Mouse (Mus musculus) MEL-GATA-1-ER (cell line): ENCODE measurements at regions not wholly inside any gene's neighbourhood (a gene's known extent, or its start where the extent isn't known, plus 50 kb on each side); places are given as distances from the start of the nearest gene placed in this dataset.

Experiments used
- DNase-seq: peaks from one replicate; pipeline ENCODE4 v3.0.0-alpha.2; 2012; ENCODE audit warnings: low read depth; ENCODE audit errors: extremely low read depth

DNA sequence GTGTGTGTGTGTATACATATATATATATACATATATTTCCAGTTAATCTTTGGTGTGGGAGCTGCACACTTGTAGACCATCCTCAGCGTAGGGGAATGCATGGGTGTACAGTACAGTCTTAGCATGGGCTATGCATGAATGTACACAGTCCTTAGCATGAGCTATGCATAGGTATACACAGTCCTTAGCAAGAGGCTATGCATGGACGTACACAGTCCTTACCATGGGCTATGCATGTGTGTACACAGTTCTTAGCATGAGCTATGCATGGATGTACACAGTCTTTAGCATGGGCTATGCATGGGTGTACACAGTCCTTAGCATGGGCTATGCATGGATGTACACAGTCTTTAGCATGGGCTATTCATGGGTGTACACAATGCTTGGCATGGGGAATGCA, 70.5 kb downstream of the Rchy1 start:
- no peak for DNase-seq

DNA sequence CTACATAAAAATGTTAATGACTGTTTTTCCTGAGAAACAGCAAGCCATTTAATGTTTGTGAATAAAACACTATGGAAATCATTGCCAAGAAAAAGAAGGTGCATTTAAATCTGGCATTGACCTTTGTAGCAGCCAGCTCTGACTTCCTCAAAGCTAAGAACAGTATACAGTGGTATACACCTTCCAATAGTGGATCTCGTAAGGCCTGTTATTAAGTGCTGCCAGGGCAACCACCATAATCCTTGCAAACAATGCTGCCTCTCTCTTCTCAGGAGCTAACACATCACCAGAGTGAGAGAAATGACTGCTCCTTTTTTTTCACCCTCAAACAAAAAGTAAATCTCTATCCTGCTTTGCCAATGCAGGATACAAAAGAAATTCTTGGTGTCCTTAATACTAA, 81.1 kb downstream of the Rchy1 start:
- DNase-seq: no peak

- no peak for DNase-seq
Measured at GRCm38 (mm10) chr5:91880231-91880630, 82.6 kb downstream of the Rchy1 start.

- DNase-seq: no peak
Measured at GRCm38 (mm10) chr5:91878627-91879026, 84.2 kb downstream of the Rchy1 start.

GRCm38 (mm10) chr5:91876682-91877031, 86.2 kb downstream of the Rchy1 start:
- DNase-seq: no peak

DNA sequence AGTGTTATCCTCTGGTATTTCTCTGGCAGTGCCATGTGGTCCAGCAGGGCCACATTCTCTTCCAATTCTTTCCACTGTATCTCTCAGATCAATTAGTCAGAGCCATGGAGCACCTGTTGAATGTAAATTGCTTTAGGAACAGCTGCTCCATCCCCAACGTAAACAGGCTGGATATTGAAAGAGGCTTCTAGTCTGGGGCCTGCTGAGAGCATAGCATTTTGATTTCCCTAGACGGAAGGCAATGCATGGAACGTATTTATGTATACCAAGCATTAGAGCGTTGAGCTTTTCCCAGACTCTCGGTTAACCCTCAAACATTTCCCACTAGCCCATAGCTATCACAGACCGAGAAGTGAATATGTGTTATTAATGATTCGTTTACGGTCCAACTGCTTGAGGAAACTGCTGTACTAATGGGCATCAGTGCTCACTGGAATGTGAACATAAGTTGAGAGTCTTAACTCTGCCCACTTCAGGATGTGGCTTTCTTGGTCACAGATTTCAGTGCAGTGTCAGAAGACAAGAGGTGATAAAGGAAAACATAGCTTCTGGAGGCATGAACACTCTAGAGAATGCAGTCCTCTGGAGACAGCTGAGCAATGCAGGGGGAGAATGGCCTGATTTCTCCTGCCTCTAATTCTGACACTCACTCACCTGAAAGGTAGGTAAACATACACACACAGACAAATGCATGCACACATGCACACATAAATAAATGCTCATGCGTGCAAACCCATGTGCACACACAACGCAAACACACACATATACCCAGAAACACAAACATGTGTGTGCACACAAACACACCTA, 86.8 kb downstream of the Rchy1 start:
- DNase-seq: no peak

- no peak for DNase-seq
Measured at GRCm38 (mm10) chr5:91872816-91873215, 90.1 kb downstream of the Rchy1 start.

GRCm38 (mm10) chr5:91869791-91870190, 93.1 kb downstream of the Rchy1 start:
- no peak for DNase-seq

- DNase-seq: no peak
Measured at GRCm38 (mm10) chr5:91866184-91866583, 96.7 kb downstream of the Rchy1 start.

GRCm38 (mm10) chr5:91865365-91865764, 97.5 kb downstream of the Rchy1 start:
- DNase-seq: peak; percentile 69

DNA sequence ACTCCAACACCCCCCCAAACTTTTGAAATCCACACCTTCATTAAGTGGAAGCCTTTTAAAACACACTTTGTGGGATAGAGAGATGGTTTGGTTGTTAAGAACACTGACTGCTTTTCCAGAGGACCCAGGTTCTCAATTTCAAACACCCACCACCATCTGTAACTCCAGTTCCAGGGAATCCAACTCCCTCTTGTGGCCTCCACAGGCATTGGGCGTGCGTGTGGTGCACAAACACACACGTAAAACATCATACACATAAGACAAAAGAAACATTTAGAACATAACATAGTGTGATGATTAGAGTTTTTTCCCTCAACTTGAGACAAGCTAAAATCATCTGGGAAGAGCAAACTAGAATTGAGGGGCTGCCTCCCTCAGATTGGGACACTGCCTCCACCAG, 100.0 kb downstream of the Rchy1 start:
- DNase-seq: no peak

DNA sequence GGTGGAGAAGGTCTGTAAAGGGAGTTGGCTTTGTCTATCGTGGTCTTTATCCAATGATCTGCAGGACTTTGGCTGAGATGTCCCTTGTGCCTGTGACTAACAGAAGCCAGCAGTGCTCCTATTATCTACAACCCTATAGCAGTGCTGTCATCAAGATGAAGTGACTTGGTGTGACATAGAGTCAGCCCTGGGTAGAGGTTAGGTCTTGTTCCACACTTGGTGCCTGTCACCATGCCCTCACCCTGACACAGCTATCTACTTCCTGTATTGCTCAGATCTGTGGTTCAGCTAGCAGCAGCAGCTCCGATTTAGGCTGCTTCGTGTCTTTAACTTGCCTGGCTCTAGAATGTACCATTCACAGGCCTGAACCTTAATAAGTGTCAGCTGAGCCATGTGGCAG, 100.6 kb downstream of the Rchy1 start:
- peak; percentile 83 for DNase-seq

DNA sequence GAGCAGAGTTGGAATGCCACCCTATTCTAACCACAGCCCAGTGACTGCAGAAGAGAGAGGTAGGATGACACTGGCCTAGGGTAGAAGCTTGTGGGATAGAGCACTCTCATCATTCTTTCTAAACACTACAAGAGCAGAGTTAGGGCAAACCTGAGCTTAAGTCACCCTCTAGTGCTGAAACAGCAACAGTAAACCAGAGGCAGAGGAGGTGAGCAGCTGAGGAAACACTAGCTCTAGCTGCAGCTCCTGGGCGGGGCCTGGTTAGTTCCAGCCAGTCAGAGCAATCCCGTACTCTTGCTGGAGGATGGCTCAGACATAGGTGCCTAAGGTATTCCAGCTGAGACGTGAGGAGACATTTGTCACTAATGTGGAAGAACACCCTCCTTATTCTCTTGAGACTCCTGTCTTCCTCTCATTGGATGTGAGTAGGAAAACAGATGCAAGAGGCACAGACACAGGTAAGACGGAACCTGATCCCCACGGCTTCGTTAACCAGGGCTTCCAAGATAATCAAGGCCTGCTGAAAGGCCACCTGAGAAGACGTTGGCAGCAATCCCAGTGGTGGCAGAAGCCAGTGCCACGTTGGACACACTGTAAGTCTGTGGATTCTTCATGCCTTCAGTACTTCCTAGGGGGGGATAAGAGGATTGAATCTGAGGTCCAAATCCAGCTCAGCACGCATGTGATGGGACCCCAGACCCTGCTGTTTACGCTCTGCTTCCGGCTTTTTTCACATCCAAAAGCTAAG, 101.3 kb downstream of the Rchy1 start:
- DNase-seq: no peak

- DNase-seq: no peak
Measured at GRCm38 (mm10) chr5:91860489-91860888, 102.4 kb downstream of the Rchy1 start.

- DNase-seq: no peak
Measured at GRCm38 (mm10) chr5:91852330-91852729, 110.5 kb downstream of the Rchy1 start.

DNA sequence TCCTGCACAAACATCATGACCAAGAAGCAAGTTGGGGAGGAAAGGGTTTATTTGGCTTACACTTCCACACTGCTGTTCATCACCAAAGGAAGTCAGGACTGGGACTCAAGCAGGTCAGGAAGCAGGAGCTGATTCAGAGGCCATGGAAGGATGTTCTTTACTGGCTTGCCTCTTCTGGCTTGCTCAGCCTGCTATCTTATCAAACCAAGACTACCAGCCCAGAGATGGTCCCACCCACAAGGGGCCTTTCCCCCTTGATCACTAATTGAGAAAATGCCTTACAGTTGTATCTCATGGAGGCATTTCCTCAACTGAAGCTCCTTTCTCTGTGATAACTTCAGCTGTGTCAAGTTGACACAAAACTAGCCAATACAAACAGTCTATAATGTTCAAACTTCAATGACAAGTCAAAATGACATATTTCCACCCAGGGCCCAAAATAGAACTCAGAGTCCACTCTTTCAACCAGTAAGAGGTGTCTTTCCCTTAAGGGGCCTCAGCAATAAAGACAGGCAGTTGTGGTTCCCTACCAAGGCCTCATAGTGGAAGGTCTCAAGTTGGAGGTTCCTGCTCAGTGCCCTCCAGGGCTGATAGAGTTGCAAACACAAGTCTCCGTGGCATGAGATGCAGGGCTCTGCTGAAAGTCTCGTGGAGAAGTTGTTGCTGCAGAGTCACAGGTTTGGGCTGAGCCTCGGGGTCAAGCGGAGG, 111.9 kb downstream of the Rchy1 start:
- peak; percentile 91 for DNase-seq

DNA sequence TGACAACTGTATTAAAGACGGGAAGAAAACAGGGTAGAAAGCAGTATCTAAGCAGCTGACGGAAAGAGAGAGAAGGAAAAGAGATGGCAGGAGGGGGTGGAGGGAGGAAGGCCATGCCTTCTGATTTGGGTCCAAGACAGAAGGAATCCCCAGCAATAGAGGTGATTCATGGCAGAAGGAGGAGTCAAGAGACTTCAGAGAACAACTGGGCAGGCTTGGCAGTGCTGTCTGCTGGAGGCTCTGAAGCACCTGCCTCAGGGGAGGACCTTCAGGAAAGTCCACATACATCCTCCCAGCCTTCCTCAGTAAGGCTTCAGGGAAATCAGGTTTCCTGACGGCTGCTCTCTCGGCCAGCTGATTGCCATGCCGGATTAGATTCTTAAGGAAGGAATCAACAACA, 112.4 kb downstream of the Rchy1 start:
- no peak for DNase-seq

- DNase-seq: no peak
Measured at GRCm38 (mm10) chr5:91849533-91849932, 113.3 kb downstream of the Rchy1 start.

- DNase-seq: no peak
Measured at GRCm38 (mm10) chr5:91849114-91849513, 113.8 kb downstream of the Rchy1 start.

GRCm38 (mm10) chr5:91848528-91848927, 114.3 kb downstream of the Rchy1 start:
- DNase-seq: no peak

- no peak for DNase-seq
Measured at GRCm38 (mm10) chr5:91843044-91843443, 119.8 kb downstream of the Rchy1 start.

GRCm38 (mm10) chr5:91841066-91841465, 121.8 kb downstream of the Rchy1 start:
- DNase-seq: no peak
